Mouse (Mus musculus) heart, postnatal 10 days (tissue): ENCODE results near the gene Cpne6. TPM values are rescaled to one million over a fixed set of nuclear protein-coding genes. Genes with fewer than 3 reads are reported as not detected.

Source experiments
- DNase-seq, 2 experiments: peaks; one replicate each; pipeline ENCODE4 v3.0.0; 2021
- intact Hi-C: fragments of 180-260 bp; cut with DNase I; formaldehyde crosslinking; loops from one replicate; pipeline ENCODE4 v1.15.1; 2025
- total RNA-seq, 2 experiments: library from RNA; stranded (reverse); gene quantifications; 2 replicates each; pipeline ENCODE4 v1.2.3; 2021

The Cpne6 gene
- total RNA-seq, 2 experiments from 2014 or later: 0.12 TPM; not detected in 1

- intact Hi-C loops: loop anchor here (1.0 to 10.0 kb wide), 4 partner anchors 39 to 248 kb away; partner anchors contain the start of genes Dhrs1, Irf9 and Nop9
- DNase-seq: no peak
Observed at GRCm38 (mm10) chr14:55496761-55497448, 13.3 kb upstream of the Cpne6 start.

GRCm38 (mm10) chr14:55497449-55497821 is 12.8 kb upstream of the Cpne6 start:
- DNase-seq: peak; percentile 89 to 95
- intact Hi-C loops: loop anchor here (1.0 to 10.0 kb wide), 4 partner anchors 39 to 247 kb away; partner anchors contain the start of genes Dhrs1, Irf9 and Nop9

GRCm38 (mm10) chr14:55505612-55506011 is 4.6 kb upstream of the Cpne6 start:
- intact Hi-C loops: no loop called here
- DNase-seq: no peak

DNA sequence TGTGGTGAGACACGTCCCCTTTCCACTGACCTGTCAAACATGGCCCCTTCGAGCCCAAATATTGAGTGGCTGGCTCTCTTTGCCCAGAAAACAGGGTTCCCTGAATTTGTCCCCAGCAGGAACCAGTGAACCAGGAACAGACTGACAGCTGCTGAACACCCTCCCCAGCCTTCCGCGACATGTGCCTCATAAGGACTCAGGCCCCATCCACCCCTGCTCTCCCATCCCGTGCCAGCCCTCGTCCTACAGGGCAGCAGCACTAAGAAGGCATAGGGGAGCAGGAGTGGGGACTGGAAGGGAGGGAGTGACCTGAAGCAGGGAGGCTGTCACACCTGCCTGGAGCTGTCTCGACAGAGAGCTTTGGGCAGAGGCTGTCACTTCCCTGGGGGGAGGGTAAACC is 2.4 kb upstream of the Cpne6 start:
- intact Hi-C loops: no loop called here
- no peak for DNase-seq

DNA sequence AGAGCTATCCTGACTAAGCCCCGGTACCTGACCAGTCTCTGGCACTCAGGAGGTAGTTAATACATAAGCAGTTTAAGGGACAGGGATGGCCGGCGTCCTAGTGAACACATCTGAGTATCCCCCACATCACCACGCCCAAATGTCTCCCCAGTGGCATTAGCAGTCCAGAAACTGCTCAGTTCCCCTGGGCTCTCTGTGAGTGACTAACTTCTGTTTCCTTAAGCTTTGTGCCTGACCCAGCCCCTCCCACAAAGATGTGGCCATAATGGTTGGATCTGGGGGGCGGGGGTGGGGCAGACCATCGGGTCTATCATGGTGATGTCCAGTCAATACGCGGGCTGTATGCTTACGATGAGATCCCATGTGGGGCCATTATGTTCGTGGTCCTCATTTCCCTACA is 705 bp upstream of the Cpne6 start:
- intact Hi-C loops: no loop called here
- no peak for DNase-seq

- DNase-seq: no peak
- intact Hi-C loops: no loop called here
Observed at GRCm38 (mm10) chr14:55511037-55511436, 792 bp downstream of the Cpne6 start.

- intact Hi-C loops: no loop called here
- DNase-seq: no peak
Observed at GRCm38 (mm10) chr14:55513927-55514326, 3.7 kb downstream of the Cpne6 start.

DNA sequence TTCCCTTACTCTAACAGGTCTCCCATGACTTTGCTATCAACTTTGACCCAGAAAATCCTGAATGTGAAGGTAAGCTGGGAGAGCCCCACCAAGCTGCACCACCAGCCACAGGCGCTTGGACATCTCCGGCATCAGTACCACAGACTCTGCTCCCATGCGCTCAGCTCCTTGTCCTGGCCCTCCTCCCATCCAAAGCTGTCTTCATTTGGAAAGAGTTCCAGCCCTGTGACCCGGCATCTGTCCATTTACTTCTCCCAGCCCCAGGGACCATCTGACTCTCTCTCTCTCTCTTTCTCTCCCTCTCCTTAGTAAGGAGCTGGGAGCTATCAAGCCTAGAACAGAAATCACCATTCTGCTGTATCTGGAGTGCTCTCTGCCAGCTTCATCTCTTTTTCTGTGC is 5.6 kb downstream of the Cpne6 start:
- no peak for DNase-seq
- intact Hi-C loops: no loop called here

DNA sequence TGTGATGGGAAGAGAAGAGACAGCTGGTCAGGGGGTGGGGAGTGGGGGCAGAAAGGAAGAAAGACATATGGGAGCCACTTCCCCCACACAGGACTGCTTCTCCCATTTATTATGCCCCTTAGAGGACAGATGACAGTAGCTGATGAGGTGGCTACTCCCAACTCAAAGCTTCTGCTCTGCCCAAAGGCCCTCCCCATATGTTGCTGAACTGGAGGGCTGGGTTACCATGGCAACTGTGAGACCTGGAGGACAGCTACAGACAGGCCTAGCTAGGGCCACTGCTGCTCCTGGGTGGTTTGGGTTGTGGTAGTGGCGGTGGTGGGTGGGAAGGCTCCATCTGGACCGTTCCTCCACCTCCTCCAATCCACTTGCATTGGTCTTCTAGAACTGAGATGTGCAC is 8.7 kb downstream of the Cpne6 start:
- intact Hi-C loops: no loop called here
- DNase-seq: no peak

- no peak for DNase-seq
- intact Hi-C loops: no loop called here
Observed at GRCm38 (mm10) chr14:55519604-55520003, 9.4 kb downstream of the Cpne6 start.

- DNase-seq: peak in 1 of 2 experiments; percentile 22
Observed at GRCm38 (mm10) chr14:55520451-55521361, 10.5 kb downstream of the Cpne6 start.

GRCm38 (mm10) chr14:55524062-55524461 is 13.8 kb downstream of the Cpne6 start:
- no peak for DNase-seq
- intact Hi-C loops: no loop called here

More at GRCm38 (mm10) chr14:55520451-55521361, 10.5 kb downstream of the Cpne6 start:
- intact Hi-C loops: no loop called here

- no peak for DNase-seq
- intact Hi-C loops: no loop called here
Observed at GRCm38 (mm10) chr14:55524785-55525184, 14.5 kb downstream of the Cpne6 start, which contains the start of gene Nrl. TSS of gene Nrl (minus strand) at chr14:55524981.

DNA sequence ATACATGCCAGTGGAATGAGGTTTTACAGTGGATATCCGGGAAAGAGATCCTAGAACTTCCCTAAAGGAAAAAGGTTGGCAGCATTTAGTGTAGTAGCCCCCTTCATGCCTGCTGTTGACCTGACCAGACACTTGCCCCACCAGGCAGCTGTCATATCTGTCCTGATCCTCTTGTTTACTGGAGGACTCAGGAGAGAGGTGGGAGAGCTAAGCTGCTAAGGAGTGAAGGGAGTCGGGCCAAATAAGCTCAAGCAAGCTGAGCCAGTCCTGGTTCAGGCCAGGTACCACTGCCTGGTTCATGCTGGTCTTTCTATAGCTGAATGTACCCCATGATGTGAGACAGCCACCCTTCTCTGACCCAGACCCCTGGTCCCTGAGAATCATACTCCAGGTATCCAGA is 16.4 kb downstream of the Cpne6 start:
- intact Hi-C loops: no loop called here
- DNase-seq: no peak

- intact Hi-C loops: no loop called here
- peak in 1 of 2 experiments; percentile 41 for DNase-seq
Observed at GRCm38 (mm10) chr14:55527940-55528339, 17.7 kb downstream of the Cpne6 start.

GRCm38 (mm10) chr14:55536116-55536745 is 26.0 kb downstream of the Cpne6 start:
- intact Hi-C loops: loop anchor here (1.0 to 2.0 kb wide), 2 partner anchors 39 to 387 kb away; no protein-coding TSS in a partner anchor
- peak; percentile 38 to 70 for DNase-seq

- DNase-seq: peak; percentile 88 to 91
- intact Hi-C loops: no loop called here
Observed at GRCm38 (mm10) chr14:55540067-55540786, 30.0 kb downstream of the Cpne6 start, which contains the start of gene Pck2. TSS of gene Pck2 (plus strand) at chr14:55540266.

DNA sequence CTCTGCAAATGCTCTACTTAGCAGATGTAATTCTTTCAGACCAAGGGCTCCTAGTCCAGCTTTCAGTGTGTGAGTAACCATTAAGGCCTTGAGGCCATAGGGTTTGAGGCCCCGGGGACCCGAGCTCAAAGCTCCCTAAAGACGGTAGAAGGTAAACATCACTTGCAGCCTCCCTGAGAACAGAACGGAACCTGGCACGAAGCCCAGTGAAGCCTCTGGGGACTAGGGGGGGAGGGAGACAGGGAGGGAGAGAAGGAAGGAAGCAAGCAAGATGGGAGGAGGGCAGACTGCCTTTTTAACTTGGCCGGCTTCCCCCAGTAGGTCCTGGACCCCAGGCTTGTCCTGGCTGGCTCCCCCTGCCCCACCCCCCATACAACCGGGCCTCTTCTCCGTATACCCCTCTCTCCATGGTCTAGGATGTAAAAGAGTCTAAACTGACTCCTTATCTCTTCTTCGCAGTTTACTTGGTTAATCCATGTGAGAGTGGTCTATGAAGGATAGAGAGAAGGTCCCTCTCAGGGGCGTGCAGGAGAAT is 30.6 kb downstream of the Cpne6 start:
- intact Hi-C loops: no loop called here

DNA sequence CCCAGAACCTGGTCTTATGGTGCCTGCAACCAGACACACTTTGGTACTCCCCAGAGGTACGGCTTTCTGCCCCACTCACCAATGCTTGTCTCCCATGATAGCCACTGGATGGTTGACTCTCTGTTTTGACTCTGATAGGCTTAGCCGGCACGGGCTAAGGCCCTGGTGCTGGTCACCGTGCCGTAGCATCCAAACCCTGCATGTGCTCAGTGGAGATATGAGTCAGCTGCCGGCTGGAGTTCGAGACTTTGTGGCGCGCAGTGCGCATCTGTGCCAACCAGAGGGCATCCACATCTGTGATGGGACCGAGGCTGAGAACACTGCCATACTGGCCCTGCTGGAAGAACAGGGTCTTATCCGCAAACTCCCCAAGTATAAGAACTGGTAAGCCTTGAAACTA is 32.0 kb downstream of the Cpne6 start:
- DNase-seq: no peak
- intact Hi-C loops: no loop called here

More for the DNA sequence above, 30.6 kb downstream of the Cpne6 start:
- peak; percentile 87 to 92 for DNase-seq

DNA sequence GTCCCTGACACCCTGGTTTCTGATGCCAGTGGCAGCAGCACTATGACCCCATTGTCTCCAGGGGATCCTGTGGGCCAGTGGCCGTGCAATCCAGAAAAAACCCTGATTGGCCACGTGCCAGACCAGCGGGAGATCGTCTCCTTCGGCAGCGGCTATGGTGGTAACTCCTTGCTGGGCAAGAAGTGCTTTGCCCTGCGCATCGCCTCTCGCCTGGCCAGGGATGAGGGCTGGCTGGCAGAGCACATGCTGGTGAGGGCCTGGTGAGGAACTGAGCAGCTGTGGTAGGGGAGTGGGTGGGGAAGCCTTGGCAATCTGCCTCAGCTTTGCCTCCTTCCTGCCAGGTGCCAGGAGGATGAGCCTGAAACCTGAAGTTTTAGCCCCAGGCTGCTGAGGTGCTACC is 34.1 kb downstream of the Cpne6 start:
- DNase-seq: no peak
- intact Hi-C loops: no loop called here
